Mouse (Mus musculus): ENCODE data around the gene Gapdh. TPM values are rescaled to one million over a fixed set of nuclear protein-coding genes. Genes with fewer than 3 reads are reported as not detected.
A peak's percentile ranks its signal among the peaks of the same experiment; 100 is the strongest.

Gapdh gene
- 2,407 and 2,462 TPM in 2 replicates for total RNA-seq (2012; rRNA removed)

GRCm38 (mm10) chr6:125166051-125166751 lies at the start of gene Gapdh:
TSS of gene Gapdh (minus strand) at chr6:125166467.
- Histone ChIP-seq H3K36me3 (ENCODE audit: control insufficient read depth, insufficient read depth, low read length, poor library complexity, severe bottlenecking) (peaks cover 61% of the 10 kb centered on the region), H3K27ac (ENCODE audit: insufficient read depth, low read depth, low read length, poor library complexity, severe bottlenecking) (peak within 1 kb of the TSS; percentile 97), H3K4me3 (ENCODE audit: insufficient read depth in 1 of 2, low read depth in 1 of 2, low read length in 2 of 2, poor library complexity in 1 of 2, severe bottlenecking in 1 of 2) (peak within 1 kb of the TSS; percentile 87 to 99), H3K9ac (ENCODE audit: insufficient read depth, low read depth, low read length, poor library complexity, severe bottlenecking) (peak within 1 kb of the TSS; percentile 98), H3K9me3 (ENCODE audit: control insufficient read depth, insufficient read depth, low read depth, low read length) (no peaks in the 10 kb centered on the region), H3K4me1 (ENCODE audit: control insufficient read depth in 2 of 2, insufficient read depth in 2 of 2, low read length in 2 of 2, poor library complexity in 1 of 2) (peaks cover 2 to 15% of the 10 kb centered on the region in 2 experiments; a peak in 1 of 4 replicates)
- no peak for DNase-seq (ENCODE audit: low read depth, low spot score)
- in situ Hi-C loops (cut with MboI; ENCODE audit: low sequenced_read_pairs in 2 of 2, unreplicated experiment in 2 of 2), result no loop called here
- TF ChIP-seq ZNF384 (IDR thresholded peaks at IDR 0.05; ENCODE audit: low read depth, low read length) (no peak), MAFK (IDR thresholded peaks at IDR 0.05; ENCODE audit: insufficient read depth, low read depth, low read length) (peak; percentile 51; the same call in 1 of the 2 replicates), HCFC1 (IDR thresholded peaks at IDR 0.05; ENCODE audit: borderline replicate concordance, insufficient read depth, low read length) (no peak)

DNA sequence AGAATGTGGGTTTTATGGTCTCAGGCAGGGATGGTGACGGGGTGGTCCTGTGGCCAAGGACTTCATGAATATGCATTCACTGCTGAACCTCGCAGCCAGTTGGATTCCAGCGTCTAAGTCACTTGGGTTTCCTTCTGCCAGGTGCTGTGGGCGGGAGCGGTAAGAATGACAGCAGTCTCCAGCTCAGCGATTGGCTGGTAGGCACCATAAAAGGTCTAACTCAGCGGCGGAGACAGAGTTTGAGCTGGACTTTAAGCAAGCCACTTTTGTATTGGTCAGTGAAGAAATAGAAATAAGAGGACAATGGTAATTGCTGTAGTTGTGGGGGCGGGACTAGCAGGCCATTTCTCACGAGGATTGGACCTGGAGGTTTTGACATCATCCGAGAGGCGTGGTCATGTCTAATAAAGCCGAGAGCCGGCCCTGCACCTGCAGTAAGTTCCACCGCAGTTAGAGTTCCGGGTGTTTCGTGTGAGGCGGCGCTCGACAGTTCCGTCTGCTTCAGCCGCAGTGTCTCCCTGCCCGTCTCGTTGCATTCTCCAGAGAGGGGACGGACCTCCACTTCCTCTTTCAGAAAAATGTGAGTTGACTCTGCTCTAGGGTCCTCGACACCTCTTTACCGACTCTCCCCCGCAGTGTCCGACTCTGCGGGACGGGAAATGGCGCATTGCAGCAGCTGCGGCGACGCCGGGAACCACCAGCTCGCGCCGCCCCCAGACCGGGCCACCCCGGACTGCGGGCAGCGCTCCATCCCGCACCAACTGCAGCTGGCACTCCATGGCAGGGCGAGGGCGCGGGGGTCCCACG lies 49.1 kb upstream of the Gapdh start, which contains the start of gene Vamp1:
Gene Vamp1, plus strand, starts transcription at position 404 of the 807 bp plus-strand sequence.
- H3K27ac ChIP-seq (ENCODE audit: insufficient read depth, low read depth, low read length, poor library complexity, severe bottlenecking), result no peak within 1 kb of the TSS
- in situ Hi-C loops (cut with MboI; ENCODE audit: low sequenced_read_pairs in 2 of 2, unreplicated experiment in 2 of 2), result no loop called here

DNA sequence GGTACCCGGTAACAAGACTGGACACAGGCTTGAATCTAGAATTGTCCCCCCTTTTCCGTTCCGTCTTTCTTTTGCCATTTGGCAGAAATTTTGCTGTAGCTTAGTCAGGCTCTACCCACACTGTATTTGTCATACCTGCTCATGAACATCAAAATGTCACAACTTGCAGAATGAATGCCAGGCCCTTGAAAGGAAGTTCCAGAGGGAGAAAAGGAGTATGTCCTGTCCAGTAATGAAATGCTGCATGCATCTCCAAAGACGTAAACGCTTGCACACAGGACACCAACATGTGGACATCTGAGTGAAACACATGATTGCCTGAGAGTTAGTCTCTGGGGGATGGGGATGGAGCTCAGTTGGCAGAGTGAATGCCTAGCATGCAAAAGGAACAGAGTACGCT lies 47.4 kb upstream of the Gapdh start:
- no peak overlapping the region for H3K27ac ChIP-seq (ENCODE audit: insufficient read depth, low read depth, low read length, poor library complexity, severe bottlenecking)
- no peak overlapping the region for H3K4me3 ChIP-seq (ENCODE audit: insufficient read depth in 1 of 2, low read depth in 1 of 2, low read length in 2 of 2, poor library complexity in 1 of 2, severe bottlenecking in 1 of 2)
- no peaks in the 10 kb centered on the region for H3K36me3 ChIP-seq (ENCODE audit: control insufficient read depth, insufficient read depth, low read length, poor library complexity, severe bottlenecking)
- 0 out of 4 replicates have a peak, but pooled peaks cover 0 to 3% of the 10 kb centered on the region in 2 experiments for H3K4me1 ChIP-seq (ENCODE audit: control insufficient read depth in 2 of 2, insufficient read depth in 2 of 2, low read length in 2 of 2, poor library complexity in 1 of 2)
- no peak for TF ChIP-seq ZC3H11A (IDR thresholded peaks at IDR 0.05; ENCODE audit: borderline replicate concordance, low read depth, low read length)
- TF ChIP-seq ZNF384 (IDR thresholded peaks at IDR 0.05; ENCODE audit: low read depth, low read length), result no peak
- no peak for TF ChIP-seq CHD2 (IDR thresholded peaks at IDR 0.05; ENCODE audit: low read depth, low read length)
- TF ChIP-seq HCFC1 (IDR thresholded peaks at IDR 0.05; ENCODE audit: borderline replicate concordance, insufficient read depth, low read length), result no peak
- no peak for TF ChIP-seq MAFK (IDR thresholded peaks at IDR 0.05; ENCODE audit: insufficient read depth, low read depth, low read length)
- no peaks in the 10 kb centered on the region for H3K9me3 ChIP-seq (ENCODE audit: control insufficient read depth, insufficient read depth, low read depth, low read length)
- in situ Hi-C loops (cut with MboI; ENCODE audit: low sequenced_read_pairs in 2 of 2, unreplicated experiment in 2 of 2), result no loop called here
- no peak overlapping the region for H3K9ac ChIP-seq (ENCODE audit: insufficient read depth, low read depth, low read length, poor library complexity, severe bottlenecking)
- no peak for DNase-seq (ENCODE audit: low read depth, low spot score)

More for the DNA sequence above, 49.1 kb upstream of the Gapdh start, which contains the start of gene Vamp1:
- Histone ChIP-seq H3K9me3 (ENCODE audit: control insufficient read depth, insufficient read depth, low read depth, low read length) (no peaks in the 10 kb centered on the region), H3K4me3 (ENCODE audit: insufficient read depth in 1 of 2, low read depth in 1 of 2, low read length in 2 of 2, poor library complexity in 1 of 2, severe bottlenecking in 1 of 2) (peak within 1 kb of the TSS; percentile 67 to 82), H3K36me3 (ENCODE audit: control insufficient read depth, insufficient read depth, low read length, poor library complexity, severe bottlenecking) (peaks cover 5% of the 10 kb centered on the region; the same call in 1 of the 2 replicates), H3K9ac (ENCODE audit: insufficient read depth, low read depth, low read length, poor library complexity, severe bottlenecking) (peak within 1 kb of the TSS; percentile 82), H3K4me1 (ENCODE audit: control insufficient read depth in 2 of 2, insufficient read depth in 2 of 2, low read length in 2 of 2, poor library complexity in 1 of 2) (peaks cover 3 to 5% of the 10 kb centered on the region in 2 experiments; a peak in 1 of 4 replicates)
- peak; percentile 98 for DNase-seq (ENCODE audit: low read depth, low spot score)
- TF ChIP-seq HCFC1 (IDR thresholded peaks at IDR 0.05; ENCODE audit: borderline replicate concordance, insufficient read depth, low read length), result peak; percentile 85; the same call in 1 of the 2 replicates
- no peak for TF ChIP-seq CHD2 (IDR thresholded peaks at IDR 0.05; ENCODE audit: low read depth, low read length)

DNA sequence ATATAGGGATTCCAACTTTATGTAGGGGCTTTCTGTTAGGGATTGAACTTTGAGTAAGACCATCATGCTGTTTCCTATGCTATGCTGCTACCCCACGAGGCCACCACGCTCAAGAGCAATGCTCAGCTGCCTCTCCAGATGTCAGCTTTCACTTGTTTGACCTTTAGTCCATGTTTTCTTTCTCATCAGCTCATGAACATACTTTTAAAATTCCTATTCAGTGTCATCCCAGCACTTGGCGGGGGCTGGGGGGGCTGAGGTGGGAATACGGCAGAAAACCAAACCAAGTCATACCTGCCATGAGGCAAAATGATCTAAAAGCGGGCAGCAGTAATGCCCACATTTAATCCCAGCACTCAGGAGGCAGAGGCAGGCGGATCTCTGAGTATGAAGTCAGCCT lies 46.9 kb upstream of the Gapdh start:
- Histone ChIP-seq H3K27ac (ENCODE audit: insufficient read depth, low read depth, low read length, poor library complexity, severe bottlenecking) (no peak overlapping the region), H3K36me3 (ENCODE audit: control insufficient read depth, insufficient read depth, low read length, poor library complexity, severe bottlenecking) (no peaks in the 10 kb centered on the region), H3K4me3 (ENCODE audit: insufficient read depth in 1 of 2, low read depth in 1 of 2, low read length in 2 of 2, poor library complexity in 1 of 2, severe bottlenecking in 1 of 2) (no peak overlapping the region), H3K9me3 (ENCODE audit: control insufficient read depth, insufficient read depth, low read depth, low read length) (no peaks in the 10 kb centered on the region), H3K4me1 (ENCODE audit: control insufficient read depth in 2 of 2, insufficient read depth in 2 of 2, low read length in 2 of 2, poor library complexity in 1 of 2) (0 out of 4 replicates have a peak, but pooled peaks cover 0 to 3% of the 10 kb centered on the region in 2 experiments), H3K9ac (ENCODE audit: insufficient read depth, low read depth, low read length, poor library complexity, severe bottlenecking) (no peak overlapping the region)
- in situ Hi-C loops (cut with MboI; ENCODE audit: low sequenced_read_pairs in 2 of 2, unreplicated experiment in 2 of 2), result no loop called here
- no peak for TF ChIP-seq ZNF384 (IDR thresholded peaks at IDR 0.05; ENCODE audit: low read depth, low read length)
- no peak for TF ChIP-seq ZC3H11A (IDR thresholded peaks at IDR 0.05; ENCODE audit: borderline replicate concordance, low read depth, low read length)
- TF ChIP-seq MAFK (IDR thresholded peaks at IDR 0.05; ENCODE audit: insufficient read depth, low read depth, low read length), result no peak
- TF ChIP-seq HCFC1 (IDR thresholded peaks at IDR 0.05; ENCODE audit: borderline replicate concordance, insufficient read depth, low read length), result no peak
- TF ChIP-seq CHD2 (IDR thresholded peaks at IDR 0.05; ENCODE audit: low read depth, low read length), result no peak
- DNase-seq (ENCODE audit: low read depth, low spot score), result no peak
